Mouse (Mus musculus): Measurements from ENCODE around the gene Elmo3. TPM values are rescaled to one million over a fixed set of nuclear protein-coding genes. Genes with fewer than 3 reads are reported as not detected.
A peak's percentile ranks its signal among the peaks of the same experiment; 100 is the strongest.

Gene Elmo3
- polyA plus RNA-seq, 1 experiment from 2014 or later, result 18.3 TPM

DNA sequence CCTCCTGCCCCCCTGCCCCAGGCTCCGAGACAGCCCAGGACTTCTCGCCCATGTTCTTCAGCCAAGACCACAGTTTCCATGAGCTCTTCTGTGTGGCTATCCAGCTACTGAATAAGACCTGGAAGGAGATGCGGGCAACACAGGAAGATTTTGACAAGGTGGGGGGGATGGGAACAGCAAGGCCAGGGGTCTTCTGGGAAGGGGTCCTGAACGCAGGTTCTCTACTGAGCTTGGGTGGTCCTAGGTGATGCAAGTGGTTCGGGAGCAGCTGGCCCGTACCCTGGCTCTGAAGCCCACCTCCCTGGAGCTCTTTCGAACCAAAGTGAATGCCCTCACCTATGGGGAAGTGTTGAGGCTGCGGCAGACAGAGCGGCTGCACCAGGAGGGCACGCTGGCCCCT is 3.0 kb downstream of the Elmo3 start:
- no peak for ATAC-seq
- Histone ChIP-seq H3K4me2 (replicated peaks) (no peak overlapping the region), H3K9ac (no peak overlapping the region), H3K27me3 (replicated peaks) (no peaks in the 10 kb centered on the region), H3K4me3 (replicated peaks) (no peak overlapping the region), H3K36me3 (peaks cover 29% of the 10 kb centered on the region), H3K4me1 (replicated peaks) (peaks cover 23% of the 10 kb centered on the region), H3K27ac (no peak overlapping the region), H3K9me3 (no peaks in the 10 kb centered on the region)
- WGBS, result 94% methylated on average over 10 of the region's 10 CpGs

DNA sequence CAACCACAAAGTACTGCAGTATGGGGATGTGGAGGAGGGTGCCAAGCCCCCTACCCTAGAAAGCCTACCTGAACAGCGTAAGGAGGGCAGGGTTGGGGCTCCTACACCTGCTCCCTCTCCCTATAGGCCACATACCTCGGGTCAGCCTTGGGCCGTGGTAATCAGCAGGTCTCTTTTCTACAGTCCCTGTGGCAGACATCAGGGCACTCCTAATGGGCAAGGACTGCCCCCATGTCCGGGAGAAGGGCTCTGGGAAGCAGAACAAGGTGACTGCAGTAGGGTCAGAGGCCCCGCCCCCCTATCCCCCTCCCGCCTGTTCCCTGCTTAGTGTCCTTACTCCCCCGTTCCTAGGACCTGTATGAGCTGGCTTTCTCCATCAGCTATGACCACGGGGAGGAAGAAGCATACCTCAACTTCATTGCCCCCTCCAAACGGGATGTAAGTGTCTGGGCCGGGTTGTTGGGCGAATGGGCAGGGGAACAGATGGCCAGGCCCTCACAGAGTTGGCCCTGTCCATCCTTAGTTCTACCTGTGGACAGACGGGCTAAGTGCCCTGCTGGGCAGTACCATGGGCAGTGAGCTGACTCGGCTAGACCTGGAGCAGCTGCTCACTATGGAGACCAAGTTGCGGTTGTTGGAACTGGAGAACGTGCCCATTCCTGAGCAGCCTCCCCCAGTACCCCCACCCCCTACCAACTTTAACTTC is 3.9 kb downstream of the Elmo3 start:
- H3K9me3 ChIP-seq, result no peaks in the 10 kb centered on the region
- no peaks in the 10 kb centered on the region for H3K27me3 ChIP-seq (replicated peaks)
- no peak for ATAC-seq
- H3K36me3 ChIP-seq, result peaks cover 35% of the 10 kb centered on the region
- no peak overlapping the region for H3K27ac ChIP-seq
- H3K4me2 ChIP-seq (replicated peaks), result no peak overlapping the region
- H3K4me3 ChIP-seq (replicated peaks), result no peak overlapping the region
- no peak overlapping the region for H3K9ac ChIP-seq
- H3K4me1 ChIP-seq (replicated peaks), result peaks cover 18% of the 10 kb centered on the region
- WGBS, result 83% methylated on average over 15 of the region's 15 CpGs

DNA sequence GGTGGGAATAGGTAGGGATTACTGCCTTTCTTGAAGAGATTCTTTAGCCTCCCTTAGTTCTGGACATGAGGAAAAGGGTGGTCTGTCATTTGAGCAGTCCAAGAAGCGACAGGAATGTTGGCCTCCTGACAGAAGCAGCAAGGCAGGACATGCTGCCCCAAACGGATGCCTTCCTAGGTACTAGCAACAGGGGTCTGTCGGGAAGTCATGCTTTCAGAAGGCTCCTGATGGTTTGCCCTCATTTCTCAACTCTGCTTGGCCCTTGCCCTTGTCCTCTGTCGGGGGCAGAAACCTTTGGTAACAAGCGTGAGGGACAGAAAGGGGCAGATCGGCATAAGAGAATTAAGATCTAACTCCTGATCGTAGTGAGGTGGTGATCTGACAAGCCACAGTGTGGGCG is 4.7 kb downstream of the Elmo3 start:
- H3K9ac ChIP-seq, result no peak overlapping the region
- no peak overlapping the region for H3K4me2 ChIP-seq (replicated peaks)
- H3K36me3 ChIP-seq, result peaks cover 37% of the 10 kb centered on the region
- no peak for ATAC-seq
- no peak overlapping the region for H3K4me3 ChIP-seq (replicated peaks)
- H3K27me3 ChIP-seq (replicated peaks), result no peaks in the 10 kb centered on the region
- WGBS, result 85% methylated on average over 8 of the region's 8 CpGs
- H3K9me3 ChIP-seq, result no peaks in the 10 kb centered on the region
- H3K4me1 ChIP-seq (replicated peaks), result peaks cover 11% of the 10 kb centered on the region
- H3K27ac ChIP-seq, result no peak overlapping the region

DNA sequence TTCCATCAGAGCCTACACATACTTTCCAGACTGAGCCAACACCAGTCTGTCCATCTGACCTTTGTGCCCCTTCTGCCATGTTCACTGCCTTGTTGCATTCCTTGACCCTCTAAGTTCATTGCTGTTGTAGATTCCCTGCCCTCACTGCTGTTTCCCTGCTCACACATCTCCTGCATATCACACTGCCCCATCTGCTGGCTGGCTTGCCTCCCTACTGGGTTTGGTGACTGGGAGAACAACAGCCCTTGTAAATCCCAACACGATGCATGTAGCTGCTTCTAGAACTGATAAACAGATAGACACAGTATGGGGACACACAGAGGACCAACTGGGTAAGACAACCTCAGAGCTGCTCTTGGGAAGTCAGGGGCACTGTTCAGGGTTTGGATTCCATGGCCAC is 6.3 kb downstream of the Elmo3 start:
- Histone ChIP-seq H3K9ac (no peak overlapping the region), H3K27ac (no peak overlapping the region), H3K4me3 (replicated peaks) (no peak overlapping the region), H3K9me3 (no peaks in the 10 kb centered on the region), H3K4me2 (replicated peaks) (no peak overlapping the region), H3K36me3 (peaks cover 44% of the 10 kb centered on the region), H3K27me3 (replicated peaks) (no peaks in the 10 kb centered on the region), H3K4me1 (replicated peaks) (no peaks in the 10 kb centered on the region)
- ATAC-seq, result no peak
- WGBS, result 84% methylated on average over 1 of the region's 1 CpGs

DNA sequence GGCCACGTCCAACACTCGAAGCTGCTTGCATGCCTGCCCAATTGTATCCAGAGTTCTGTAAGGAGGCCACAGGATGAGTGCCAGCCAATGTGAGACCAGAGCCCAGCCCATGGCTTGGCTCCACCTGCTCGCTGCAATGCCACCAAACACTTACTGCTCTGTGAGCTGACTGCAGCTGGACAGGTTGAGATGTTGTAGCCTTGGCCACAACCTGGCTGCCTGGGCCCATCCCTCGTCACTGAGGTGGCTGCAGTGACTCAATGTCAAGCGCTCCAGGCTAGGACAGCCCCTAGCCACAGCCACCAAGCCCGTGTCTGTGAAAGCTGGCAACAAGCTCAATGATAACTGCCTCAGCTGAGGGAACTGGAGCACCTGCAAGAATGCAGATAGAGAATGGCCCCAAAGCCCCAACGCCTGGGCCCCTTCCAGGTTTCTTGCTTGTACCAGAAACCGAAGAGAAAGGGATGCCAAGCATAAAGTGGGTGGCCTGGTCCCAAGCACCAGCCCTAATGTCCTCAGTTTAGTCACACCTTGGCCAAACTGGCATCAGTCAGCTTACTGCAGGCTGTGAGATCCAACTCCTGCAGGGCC is 7.6 kb downstream of the Elmo3 start:
- H3K27ac ChIP-seq, result no peak overlapping the region
- no peaks in the 10 kb centered on the region for H3K9me3 ChIP-seq
- WGBS, result 83% methylated on average over 8 of the region's 8 CpGs
- no peaks in the 10 kb centered on the region for H3K27me3 ChIP-seq (replicated peaks)
- H3K36me3 ChIP-seq, result peaks cover 36% of the 10 kb centered on the region
- no peaks in the 10 kb centered on the region for H3K4me1 ChIP-seq (replicated peaks)
- no peak overlapping the region for H3K4me2 ChIP-seq (replicated peaks)
- ATAC-seq, result no peak
- H3K9ac ChIP-seq, result no peak overlapping the region
- no peak overlapping the region for H3K4me3 ChIP-seq (replicated peaks)

GRCm38 (mm10) chr8:105313622-105314402 is 8.4 kb downstream of the Elmo3 start:
- Histone ChIP-seq H3K36me3 (peaks cover 30% of the 10 kb centered on the region), H3K9ac (no peak overlapping the region), H3K9me3 (no peaks in the 10 kb centered on the region), H3K4me2 (replicated peaks) (no peak overlapping the region), H3K27ac (no peak overlapping the region), H3K27me3 (replicated peaks) (no peaks in the 10 kb centered on the region), H3K4me1 (replicated peaks) (no peaks in the 10 kb centered on the region), H3K4me3 (replicated peaks) (no peak overlapping the region)
- 86% methylated on average over 9 of the region's 9 CpGs for WGBS
- no peak for ATAC-seq

DNA sequence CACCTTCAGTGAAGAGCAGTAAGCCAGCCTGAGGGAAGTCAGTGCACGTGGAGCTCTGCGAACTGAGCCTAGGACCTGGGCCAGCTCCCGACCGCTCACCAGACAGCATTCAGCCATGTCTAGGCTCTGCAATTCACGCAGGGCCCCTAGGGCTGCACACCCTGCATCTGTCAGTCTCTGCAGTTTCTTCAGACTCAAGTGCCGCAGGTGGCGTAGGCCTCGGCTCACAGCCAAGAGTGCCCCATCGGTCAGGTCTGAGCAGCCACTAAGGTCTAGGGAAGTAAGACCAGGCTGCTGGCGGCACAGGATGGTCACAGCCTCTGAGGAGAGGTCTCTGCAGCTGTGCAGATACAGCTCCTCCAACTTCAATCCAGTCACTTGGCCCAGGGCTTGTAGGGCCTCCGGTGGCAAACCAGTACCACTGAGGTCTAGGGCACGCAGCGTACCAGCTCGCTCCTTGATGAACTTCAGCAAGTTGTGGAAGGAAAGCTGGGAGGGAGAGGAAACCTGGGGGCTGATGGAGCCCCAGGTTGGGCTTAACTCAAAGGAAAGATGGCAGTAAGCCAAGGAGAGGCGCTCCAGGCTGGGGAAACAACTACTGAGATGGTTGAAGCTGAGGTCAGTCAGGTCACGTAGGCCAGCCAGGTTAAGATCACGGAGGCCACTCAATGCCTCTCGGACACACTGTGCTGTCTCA is 9.8 kb downstream of the Elmo3 start:
- ATAC-seq, result no peak
- Histone ChIP-seq H3K4me2 (replicated peaks) (no peak overlapping the region), H3K27ac (no peak overlapping the region), H3K27me3 (replicated peaks) (no peaks in the 10 kb centered on the region), H3K36me3 (peaks cover 30% of the 10 kb centered on the region), H3K4me1 (replicated peaks) (no peaks in the 10 kb centered on the region), H3K4me3 (replicated peaks) (no peak overlapping the region), H3K9ac (no peak overlapping the region), H3K9me3 (no peaks in the 10 kb centered on the region)
- 89% methylated on average over 18 of the region's 18 CpGs for WGBS

GRCm38 (mm10) chr8:105317941-105318340 is 12.5 kb downstream of the Elmo3 start:
- ATAC-seq, result no peak
- Histone ChIP-seq H3K4me3 (replicated peaks) (no peak overlapping the region), H3K27me3 (replicated peaks) (no peaks in the 10 kb centered on the region), H3K4me1 (replicated peaks) (no peaks in the 10 kb centered on the region), H3K27ac (no peak overlapping the region), H3K4me2 (replicated peaks) (no peak overlapping the region), H3K36me3 (peaks cover 24% of the 10 kb centered on the region), H3K9me3 (no peaks in the 10 kb centered on the region), H3K9ac (no peak overlapping the region)
- 84% methylated on average over 4 of the region's 4 CpGs for WGBS

DNA sequence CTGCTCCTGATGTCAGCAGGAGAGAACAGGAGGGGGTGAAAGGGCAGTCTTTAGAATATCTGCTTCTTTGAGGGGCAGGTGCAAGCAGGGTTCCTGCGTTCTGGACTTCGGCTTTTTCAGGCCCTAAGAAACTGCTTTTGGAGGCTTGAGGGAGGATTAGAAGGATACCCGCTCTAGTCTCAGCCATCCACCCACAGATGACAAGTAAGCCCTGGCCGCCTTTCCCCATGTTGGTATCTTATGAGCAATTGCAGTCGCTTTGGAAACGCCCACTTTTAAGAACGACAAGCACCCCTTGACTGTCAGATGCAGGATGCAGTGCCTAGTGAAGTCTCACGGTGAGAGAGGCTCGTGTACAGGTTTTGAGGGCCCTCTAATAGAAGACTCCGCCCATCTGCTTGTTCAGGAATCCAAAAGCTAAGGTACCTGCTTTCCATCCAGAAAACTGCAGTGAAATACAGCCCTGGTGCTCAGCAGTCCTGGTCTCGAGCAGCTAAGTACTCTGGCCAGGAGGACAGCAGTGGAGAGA is 13.3 kb downstream of the Elmo3 start:
- H3K27me3 ChIP-seq (replicated peaks), result no peaks in the 10 kb centered on the region
- no peaks in the 10 kb centered on the region for H3K9me3 ChIP-seq
- no peak overlapping the region for H3K4me2 ChIP-seq (replicated peaks)
- H3K4me3 ChIP-seq (replicated peaks), result no peak overlapping the region
- H3K36me3 ChIP-seq, result peaks cover 18% of the 10 kb centered on the region
- H3K27ac ChIP-seq, result no peak overlapping the region
- H3K9ac ChIP-seq, result no peak overlapping the region
- WGBS, result 83% methylated on average over 11 of the region's 11 CpGs
- ATAC-seq, result no peak
- H3K4me1 ChIP-seq (replicated peaks), result no peaks in the 10 kb centered on the region

GRCm38 (mm10) chr8:105323183-105323582 is 17.8 kb downstream of the Elmo3 start:
- peaks cover 4% of the 10 kb centered on the region; the same call in 1 of the 2 replicates for H3K36me3 ChIP-seq
- H3K27me3 ChIP-seq (replicated peaks), result no peaks in the 10 kb centered on the region
- no peak for ATAC-seq
- WGBS, result 87% methylated on average over 4 of the region's 4 CpGs
- H3K4me1 ChIP-seq (replicated peaks), result peaks cover 15% of the 10 kb centered on the region
- no peak overlapping the region for H3K4me2 ChIP-seq (replicated peaks)
- H3K9ac ChIP-seq, result no peak overlapping the region
- H3K27ac ChIP-seq, result no peak overlapping the region
- no peak overlapping the region for H3K4me3 ChIP-seq (replicated peaks)
- H3K9me3 ChIP-seq, result no peaks in the 10 kb centered on the region

- Histone ChIP-seq H3K4me2 (replicated peaks) (peak overlapping the region; percentile 74), H3K27ac (peak overlapping the region; percentile 86; the same call in 1 of the 2 replicates)
These were observed 20.3 kb downstream of the Elmo3 start for GRCm38 (mm10) chr8:105325641-105326093.

More at GRCm38 (mm10) chr8:105325641-105326093, 20.3 kb downstream of the Elmo3 start:
- Histone ChIP-seq H3K4me3 (replicated peaks) (peak overlapping the region; percentile 68), H3K9ac (peak overlapping the region; percentile 79), H3K27me3 (replicated peaks) (no peaks in the 10 kb centered on the region), H3K9me3 (no peaks in the 10 kb centered on the region), H3K36me3 (peaks cover 27% of the 10 kb centered on the region), H3K4me1 (replicated peaks) (peaks cover 22% of the 10 kb centered on the region)
- no peak for ATAC-seq
- WGBS, result 0% methylated on average over 12 of the region's 12 CpGs
